Mouse (Mus musculus): ENCODE measurements around the gene Lhx2.
A peak's percentile ranks its signal among the peaks of the same experiment; 100 is the strongest.

Lhx2 gene

DNA sequence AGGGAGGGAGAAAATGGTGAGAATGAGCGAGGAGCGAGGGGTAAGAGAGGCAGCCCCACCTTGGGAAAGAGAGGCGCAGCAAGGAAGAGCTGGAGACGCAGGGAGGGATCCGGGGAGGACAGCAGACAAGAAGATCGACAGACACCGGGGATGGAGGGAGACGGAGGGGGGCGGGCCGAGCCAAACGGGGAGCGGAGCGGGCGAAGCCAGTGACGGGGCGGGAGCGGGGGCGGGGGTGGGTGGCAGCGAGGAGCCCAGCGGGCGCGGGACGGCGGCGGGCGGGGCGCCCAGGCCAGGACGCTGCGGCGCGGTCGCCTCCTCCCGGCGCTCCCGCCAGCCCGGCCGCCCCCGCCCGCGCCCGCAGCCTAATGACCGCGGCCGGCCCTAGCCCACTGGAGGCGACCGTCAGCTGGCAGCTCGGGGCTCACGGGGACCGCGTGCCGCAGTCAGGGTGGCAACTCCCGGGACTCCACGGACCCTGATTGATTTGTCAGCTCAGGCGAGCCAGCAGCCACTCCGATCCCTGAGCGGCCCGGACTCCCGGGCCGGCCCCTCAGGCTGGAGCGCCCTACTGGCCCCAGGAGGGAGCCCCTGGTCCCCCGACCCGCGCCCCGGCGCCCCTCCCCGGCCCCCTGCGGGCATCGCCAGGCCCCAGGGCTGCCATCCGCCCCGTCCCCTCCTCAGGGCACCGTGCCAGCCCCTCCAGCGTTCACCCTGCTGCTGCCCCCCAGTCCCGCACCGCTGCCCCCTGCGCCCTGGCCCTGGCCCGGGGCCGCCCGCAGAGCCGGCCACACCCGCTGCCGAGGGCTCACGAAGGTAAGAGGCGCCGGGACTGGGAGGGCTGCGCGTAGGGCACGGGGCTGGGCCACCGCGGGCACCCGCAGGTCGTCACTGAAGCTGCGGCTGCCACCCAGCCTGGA lies at the start of gene Lhx2:
Gene Lhx2 (plus strand): TSS at position 292 of the 920 bp plus-strand sequence.
- no peak for DNase-seq

DNA sequence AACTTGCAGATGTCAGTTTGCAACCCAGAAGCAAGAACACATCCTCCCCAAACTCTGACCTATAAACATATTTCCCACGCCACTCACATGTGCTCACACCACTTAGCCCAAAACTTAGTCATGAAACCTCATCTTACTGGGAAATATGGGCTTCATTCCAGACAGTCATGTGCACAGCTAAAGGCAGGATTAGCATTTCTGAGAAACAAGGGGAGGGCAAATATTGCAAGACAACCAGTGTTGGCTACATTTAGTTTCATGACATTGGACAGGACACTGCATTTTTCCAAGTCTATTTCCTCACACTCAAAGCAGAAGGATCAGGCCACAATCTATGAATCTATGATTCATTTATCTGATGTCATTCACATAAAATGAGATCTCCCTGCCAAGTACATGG lies 47.6 kb upstream of the Lhx2 start:
- no peak for DNase-seq

DNA sequence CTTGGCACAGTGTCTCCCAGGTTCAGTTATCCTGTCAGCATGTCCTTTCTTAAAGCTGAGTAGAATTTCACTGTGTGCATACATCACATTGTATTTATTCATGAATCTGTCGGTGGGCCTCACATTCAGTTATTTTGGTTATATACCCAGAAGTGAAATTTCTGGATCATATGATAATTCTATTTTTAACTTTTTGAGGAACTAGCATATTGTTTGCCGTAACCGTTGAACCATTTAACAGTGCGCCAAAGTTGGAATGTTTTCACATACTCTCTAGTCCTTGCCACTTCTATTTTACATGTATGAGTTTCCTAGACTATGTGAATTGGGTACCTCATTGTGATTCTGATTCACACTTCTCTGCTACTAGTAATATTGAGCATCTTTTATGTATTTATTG lies 43.1 kb upstream of the Lhx2 start:
- DNase-seq, result no peak

DNA sequence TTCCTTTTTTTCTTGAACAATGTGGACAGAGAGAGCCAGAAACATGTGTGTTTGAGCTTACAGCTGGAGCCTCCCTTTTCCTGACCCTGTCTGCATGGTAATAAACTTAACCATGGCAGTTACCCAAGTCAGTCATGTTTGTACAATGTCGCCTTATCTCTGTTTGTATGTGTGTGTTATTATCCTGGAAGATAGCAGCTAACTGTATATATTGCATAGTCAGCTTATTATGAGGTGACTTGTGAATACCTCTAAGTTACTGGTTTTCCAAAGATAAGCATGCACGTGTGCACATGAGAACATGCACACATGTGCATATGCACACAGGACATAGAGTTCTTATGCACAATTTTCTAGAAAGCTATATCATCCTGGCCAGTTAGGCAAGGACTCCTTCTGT lies 38.1 kb upstream of the Lhx2 start:
- no peak for DNase-seq

DNA sequence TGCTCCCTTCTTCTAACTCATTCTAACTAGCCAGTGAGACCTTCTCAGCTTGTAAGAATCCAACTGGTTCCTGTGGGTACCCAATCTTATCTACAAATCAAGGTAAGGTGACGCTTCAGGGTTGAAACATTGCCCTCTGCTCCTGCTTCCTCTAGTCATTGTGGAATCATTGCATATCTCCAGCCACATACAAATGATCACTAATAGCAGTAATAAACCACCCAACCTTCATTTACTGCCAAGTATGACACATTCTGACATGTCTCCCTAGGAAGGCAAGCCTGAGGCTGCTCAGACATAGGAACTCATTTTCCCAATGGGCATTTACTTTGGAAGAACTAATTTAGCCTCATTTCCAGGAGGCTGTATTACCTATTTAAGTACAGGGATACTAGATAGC lies 33.9 kb upstream of the Lhx2 start:
- DNase-seq, result no peak

DNA sequence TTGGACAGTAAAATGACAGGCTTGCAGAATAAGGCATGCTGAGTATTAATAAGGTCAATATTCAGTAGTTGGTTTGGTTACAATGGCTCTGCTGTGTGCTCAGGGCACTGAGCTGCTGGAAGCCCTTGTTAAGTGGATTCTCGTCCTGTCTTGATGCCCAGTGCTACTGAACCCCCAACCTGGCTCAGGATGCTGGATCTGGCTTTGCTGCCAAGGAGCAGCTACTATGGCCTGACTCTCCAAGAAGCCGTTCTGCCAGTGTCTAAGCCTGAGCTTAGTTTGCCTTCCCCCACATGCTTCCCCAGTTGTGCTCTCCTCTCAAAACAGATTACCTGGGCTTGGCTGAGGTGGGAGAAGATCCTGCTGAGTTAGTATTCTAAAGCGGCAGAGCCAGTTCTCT lies 26.2 kb upstream of the Lhx2 start:
- DNase-seq, result no peak

DNA sequence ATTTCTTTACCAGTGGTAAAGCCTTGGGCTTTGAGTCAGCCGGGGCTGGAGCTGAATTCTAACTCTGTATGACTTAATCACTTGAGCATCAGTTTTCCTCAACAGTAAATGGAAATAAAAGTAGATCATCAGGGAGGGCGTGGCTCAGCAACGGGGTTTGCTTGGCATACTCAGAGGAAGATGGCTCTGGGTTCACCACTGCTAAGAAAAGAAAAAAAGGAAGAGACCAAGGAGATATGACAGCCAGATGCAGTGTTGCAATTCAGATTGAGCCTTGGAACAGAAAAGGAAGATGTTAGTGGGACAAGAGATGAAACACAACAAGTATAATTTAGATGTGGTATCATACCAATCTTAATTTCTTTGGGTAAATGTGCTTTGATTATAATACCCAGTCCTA lies 25.7 kb upstream of the Lhx2 start:
- no peak for DNase-seq

DNA sequence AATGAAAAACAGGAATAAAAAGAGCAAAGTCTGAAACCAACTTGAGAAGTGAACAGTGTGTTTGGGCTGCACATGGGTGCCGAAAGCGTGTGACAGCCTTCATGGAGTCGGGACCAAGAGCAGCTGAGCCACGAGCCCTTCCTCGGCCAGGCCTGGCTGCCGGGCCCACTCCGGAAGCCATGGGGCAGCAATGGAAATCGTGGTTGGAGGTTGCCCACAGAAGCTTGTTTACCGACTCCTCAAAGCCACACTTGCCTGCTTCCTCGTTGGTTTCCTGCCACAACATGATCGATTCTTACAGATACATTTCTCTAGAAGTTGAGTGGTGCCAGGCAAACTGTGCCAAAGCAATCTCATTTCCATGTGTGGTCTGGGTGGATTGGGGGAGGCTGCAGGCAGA lies 20.0 kb upstream of the Lhx2 start:
- DNase-seq, result peak; percentile 31

DNA sequence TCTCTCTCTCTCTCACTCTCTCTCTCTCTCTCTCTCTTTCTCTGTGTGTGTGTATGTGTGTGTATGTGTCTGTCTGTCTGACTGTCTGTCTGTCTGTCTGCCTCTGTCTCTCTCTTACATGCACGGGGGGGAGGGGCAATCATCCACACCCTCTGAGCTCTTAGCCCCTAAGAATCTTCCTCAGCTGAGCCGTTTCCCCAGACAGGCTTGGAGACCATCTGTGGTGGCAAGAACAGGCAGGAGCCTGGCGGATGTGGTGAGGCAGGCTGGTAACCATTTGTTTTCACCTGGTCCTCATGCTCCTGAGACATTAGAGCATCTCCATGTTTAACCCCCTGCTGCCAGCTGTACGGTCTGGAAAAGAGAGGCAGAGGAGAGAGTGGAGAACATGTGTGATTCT lies 18.2 kb upstream of the Lhx2 start:
- DNase-seq, result peak; percentile 66

DNA sequence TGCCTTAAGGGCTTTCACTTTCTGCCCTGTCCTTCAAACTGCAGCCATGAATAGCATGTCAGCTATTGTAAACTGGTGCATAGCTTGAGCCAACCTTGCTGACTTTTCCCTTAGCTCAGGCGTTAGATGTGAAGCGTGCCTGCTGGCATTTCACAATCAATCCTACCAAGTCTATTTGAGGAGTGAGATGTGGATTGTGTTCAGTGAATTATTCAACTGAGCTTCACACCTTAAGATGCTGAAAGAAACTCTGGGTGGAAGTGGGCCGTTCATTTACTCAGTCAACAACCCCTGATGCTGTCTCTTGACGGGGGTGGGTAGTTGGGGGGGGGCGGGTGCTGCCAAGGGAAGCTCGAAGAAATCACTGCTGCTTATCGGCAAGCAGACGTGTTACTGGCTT lies 15.7 kb upstream of the Lhx2 start:
- no peak for DNase-seq

DNA sequence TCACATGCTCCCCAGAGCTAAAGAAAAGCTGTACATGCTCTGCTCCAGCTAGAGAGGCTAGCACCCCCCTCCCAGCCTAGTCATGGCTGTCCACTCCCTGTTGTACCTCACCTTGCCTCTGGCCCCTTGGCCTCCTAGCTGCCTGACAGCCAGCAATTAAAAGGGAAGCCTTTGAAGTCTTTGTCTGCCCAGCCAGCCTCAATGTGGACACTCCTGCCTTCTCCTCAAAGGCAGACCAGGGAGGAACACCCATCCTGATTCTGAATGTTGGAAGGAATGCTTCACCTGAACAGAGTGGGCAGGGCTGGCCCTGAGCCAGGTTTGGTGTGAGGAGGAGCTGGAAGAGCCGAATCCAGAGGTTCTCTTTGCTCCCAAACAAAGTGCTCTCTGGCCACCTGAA lies 12.4 kb upstream of the Lhx2 start:
- no peak for DNase-seq

DNA sequence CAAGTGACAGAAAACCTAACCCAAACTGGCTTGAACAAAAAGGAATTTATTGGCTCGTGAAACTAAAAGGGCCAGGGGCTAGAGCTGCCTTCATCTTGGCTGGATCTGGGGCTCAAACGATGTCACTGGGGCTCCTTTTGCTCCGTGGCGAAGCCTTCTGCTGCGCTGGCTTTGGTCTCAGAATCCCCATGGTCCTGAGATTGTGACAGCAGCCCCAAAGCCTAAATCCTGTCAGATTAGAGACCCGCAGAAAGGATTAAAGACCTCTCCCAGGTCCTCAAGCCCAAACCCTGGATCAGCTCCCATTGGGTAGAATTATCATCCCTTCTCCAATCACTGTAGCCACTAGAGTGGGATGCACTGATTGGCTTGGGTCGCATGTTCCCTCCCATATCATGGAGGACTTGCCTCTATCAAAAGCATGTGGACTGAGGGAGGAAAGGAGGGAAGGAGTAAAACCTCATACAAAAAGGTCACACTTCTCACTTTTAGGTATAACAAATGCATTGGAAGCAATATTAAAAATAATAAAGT lies 5.4 kb upstream of the Lhx2 start:
- DNase-seq, result no peak

DNA sequence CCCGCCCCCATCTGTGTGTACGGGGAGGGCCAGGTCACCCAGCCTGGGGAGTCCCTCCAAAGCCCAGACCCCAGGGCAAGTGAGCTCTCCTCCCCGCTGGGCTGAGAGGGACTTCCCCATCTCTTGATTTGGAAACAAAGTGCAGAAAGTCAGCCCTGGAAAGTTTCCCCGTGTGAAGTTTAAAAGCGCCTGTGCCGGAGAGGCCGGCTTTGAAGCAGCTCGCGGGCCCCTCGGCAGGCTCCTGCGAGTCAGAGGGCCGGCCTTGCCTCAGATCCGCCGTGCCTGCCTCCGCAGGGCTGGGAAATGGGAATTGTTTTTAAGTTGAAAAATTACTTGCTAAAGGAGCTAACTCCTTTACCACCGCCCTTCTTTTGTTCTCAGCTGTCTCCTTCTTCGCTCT lies 2.5 kb upstream of the Lhx2 start:
- DNase-seq, result peak; percentile 24

DNA sequence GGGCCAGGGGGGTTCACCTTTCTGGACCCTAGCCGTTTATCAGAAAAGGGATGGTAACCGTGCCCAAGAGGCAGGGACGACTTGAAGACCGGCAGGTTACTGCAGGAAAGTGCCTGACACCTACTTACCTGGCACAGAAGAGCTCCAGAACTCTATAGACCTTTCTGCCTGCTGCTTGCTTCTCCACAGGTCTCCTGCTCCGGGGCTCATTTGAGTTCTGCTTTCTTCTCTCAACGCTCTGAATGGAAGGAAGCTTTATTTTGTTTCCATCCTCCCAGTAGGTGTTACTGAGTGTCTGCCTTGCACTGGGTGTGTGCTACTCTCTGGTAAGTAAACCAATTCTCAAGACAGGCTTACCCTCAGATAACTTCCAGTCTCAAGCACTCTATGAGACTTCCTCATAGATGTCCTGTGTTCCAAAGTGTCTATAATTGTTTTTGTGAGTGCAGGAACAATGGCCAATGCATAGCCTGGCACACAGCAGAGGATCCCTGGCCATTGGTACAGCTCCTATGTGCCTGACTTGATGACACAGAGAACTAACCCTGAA lies 1.9 kb upstream of the Lhx2 start:
- no peak for DNase-seq

DNA sequence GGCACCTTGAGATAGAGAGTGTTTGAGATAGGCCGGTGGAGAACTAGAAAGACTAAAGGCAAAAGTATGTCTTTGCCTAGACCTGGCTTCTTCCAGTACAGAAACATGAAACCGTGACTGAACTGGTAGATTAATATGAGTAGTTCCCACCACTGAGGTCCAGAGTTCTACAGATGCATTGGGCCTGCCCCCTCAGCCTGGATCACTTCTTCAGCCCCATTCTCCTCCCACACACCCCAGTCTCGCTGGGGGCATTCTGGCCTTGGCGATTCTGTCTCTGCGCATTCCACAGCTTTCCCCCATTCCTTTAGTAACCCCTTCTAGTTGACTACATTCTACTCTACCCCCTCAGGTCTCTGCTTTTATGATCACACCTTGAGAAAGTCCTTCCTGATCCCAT lies 1.4 kb upstream of the Lhx2 start:
- DNase-seq, result no peak

DNA sequence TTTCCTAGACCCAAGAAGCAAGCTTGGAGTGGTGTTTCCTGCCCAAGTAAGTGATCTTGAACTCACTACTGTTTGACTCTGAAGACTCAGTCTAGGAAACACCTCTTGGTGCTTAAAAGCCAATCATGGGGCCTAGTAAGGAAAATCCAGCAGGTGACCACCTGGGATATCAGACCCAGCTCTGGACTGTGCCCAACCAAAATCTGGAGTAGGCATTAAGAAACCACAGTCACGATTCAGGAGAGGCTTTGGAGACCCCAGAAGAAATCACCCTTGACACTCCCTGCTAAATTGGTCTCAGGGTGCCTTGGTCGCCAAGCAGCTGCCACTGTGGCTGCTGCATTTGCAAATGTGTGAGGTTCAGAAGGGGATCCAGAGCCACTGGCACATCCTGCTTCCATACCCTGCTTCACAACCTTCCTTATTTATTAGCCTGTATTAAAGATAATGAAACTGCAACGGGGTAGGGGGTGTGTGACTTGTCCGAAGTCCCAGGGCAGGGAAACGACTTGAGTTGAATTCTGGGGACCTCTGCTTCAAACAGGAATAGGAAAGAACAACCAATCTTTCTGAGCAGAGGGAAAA lies 641 bp upstream of the Lhx2 start:
- no peak for DNase-seq

DNA sequence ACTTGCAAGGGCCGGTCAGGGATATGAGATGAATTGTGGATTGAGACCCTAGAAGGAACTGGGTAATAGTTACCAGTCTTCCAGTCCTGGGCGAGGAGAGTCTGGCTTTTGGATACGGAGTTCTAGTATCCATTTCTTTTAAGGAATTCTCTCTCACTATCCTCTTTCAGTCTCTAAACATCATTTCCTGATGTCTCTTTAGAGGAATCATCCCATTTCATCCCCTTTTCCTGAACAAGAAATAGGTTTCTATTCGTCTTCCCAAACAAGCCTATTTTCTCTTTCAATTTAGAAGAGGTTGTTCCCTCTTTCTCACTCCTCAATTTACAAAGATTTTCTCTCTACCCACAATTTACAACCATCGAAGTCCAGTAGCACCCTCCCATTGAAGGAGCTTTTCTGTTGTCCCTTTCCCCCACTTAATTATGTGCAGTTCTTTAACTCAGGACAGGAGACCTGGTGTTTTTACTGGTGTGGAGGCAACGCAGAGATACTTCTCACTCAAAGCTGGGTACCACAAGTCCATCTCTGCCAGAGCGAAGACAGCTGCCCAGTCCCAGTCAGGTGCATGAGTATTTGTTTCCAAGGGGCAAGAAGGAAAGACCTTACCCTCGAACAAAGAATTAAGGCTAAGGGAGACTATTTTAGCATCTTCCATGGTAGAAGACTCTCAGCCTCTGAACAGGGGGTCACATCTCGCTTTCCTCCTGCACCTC lies 987 bp downstream of the Lhx2 start:
- no peak for DNase-seq

DNA sequence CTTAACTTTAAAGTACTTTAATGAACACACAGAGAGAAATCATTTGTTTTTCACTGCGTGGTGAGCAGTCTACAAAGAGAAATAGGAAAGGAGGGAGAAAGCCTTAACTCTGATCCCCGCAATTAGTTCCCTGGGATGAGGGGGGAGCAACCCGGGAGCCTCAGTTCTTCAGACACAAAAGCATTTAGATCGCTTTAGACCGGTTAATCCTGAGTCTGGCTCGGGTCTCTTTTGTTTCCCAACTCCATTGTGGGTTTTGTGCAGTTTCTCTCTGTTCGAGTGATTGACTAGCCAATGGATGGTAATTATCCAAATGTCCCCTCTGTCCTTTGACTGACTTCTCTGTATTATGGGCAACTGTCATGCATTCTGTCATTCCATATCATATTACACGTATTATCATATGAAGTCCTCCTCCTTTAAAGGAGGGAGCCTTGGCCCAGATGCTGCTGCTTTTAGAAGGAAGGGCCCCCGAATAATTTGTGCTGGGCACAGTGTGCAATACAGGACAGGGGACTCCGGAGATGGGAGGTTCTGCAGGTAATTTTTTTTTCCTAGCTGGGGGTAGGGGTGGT lies 1.6 kb downstream of the Lhx2 start:
- DNase-seq, result no peak

DNA sequence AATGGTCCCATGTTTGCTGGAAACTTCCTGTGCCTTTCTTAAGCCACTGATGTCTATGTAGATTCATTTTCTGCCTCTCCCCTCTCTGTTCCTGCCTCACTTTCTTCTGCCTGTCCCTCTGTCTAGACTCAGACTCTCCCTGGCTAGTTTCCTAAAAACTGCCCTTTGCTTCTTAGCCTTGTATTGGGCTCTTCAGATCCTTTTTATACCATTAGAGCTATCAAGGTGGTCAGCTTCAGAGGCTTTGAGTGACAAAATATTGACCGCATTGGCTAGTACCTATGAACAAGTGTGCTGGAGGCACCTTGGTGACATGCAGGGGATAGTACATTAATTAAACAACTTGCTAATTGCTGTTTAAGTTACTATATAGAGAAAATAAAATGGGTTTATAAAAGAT lies 4.5 kb downstream of the Lhx2 start:
- no peak for DNase-seq

DNA sequence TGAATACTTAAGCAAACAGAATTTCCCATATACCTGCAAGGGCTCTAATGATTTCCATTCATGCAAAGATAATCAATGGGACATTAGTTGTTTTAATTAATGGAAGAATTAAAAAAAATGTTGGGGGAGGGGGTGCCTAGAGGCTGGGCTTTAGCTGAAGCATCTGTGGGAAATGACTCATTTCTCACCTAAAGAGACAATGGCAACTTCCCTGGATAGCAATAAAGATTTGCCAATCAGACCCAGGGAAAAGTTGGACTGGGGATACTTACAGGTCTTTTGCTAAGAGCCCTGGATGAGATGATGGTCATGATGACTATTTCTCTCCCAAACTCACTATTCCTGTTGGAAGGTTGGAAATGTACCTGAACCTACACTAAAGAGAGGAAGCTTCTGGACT lies 5.6 kb downstream of the Lhx2 start:
- DNase-seq, result no peak

DNA sequence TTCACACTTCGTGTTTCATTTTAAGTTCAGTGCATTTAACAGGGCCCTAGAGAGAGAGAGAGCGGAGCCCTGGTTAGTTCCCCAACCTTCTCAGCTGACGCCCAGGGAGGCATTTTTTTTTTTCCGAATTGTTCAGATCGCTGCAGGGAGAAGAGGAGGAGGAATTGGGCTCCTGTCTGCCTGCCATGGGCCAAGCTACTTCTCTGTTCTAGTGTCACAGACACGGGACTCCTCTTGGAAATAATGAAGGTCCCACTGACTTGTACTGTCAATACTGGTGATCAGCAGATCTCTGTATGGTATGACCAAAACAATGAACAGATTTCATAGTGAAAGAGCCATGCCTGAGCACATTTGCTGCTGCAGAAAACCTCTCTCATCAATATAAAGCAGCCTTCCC lies 7.3 kb downstream of the Lhx2 start:
- no peak for DNase-seq

DNA sequence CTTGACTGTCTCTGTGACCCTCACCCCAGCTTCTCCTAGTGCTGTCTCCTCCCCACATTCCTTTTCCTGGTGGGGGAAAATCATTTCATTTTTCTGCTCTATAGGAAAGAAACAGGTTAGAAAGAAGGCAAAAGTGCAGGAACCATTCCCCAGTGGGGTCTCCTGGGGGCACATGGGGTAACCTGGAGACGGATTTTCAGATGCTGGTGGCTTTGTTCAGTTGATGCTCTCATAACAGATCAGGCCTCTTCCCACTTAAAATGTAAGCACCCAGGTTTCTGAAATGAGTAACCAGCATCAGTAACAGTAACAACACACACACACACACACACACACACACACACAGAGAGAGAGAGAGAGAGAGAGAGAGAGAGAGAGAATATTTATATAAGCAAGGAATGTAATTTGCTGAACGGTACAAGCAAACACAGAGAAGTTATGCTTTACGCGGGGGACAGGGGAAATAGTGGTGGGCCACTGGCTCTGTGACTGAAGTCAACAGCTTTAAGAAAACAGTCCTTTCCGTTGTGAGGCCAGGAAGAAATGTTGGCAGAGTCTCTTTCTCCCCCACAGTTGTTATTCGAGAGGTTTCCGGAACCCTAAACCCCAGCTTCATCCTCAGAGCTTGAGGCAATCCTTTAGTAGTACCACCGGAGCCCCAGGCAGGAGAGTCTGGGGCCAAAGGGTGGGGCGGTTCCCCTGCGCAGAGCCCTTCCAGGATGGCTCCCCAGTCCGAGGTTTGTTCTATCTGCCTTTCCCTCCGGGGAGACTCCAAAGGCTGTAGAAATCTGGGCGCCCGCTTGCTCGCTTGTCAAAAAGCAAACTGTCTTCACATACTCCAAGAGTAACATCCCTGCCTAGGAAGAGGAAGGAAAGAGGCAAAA lies 8.0 kb downstream of the Lhx2 start:
- no peak for DNase-seq

Measured in thymus, postnatal 14 days (tissue).